Mouse (Mus musculus) midbrain, postnatal 0 days (tissue): Measurements from ENCODE around the gene Gpc6. TPM values are rescaled to one million over a fixed set of nuclear protein-coding genes. Genes with fewer than 3 reads are reported as not detected.

Experiments
- ATAC-seq: fragments of 200-750 bp; cut with Nextera tagmentation; 2 replicates; pipeline ENCODE4 v1.8.0; 2017; ENCODE audit warnings: moderate number of reproducible peaks, mild to moderate bottlenecking, moderate TSS enrichment, moderate library complexity; ENCODE audit not compliant: low FRiP score
- DNase-seq: peaks from one replicate; pipeline ENCODE4 v3.0.0-alpha.2; 2015; ENCODE audit warnings: low spot score
- H3K27ac ChIP-seq: fragments of 300-500 bp; sonication (generic); 2 replicates; pipeline ENCODE4 v1.5.1; 2014; ENCODE audit warnings: low read depth, mild to moderate bottlenecking, low read length, mixed read lengths
- H3K27me3 ChIP-seq: fragments of 300-500 bp; sonication (generic); 2 replicates; pipeline ENCODE4 v1.6.1; 2014; ENCODE audit warnings: low read length, control low read depth, mixed read lengths; ENCODE audit not compliant: insufficient read depth
- H3K36me3 ChIP-seq: fragments of 300-500 bp; sonication (generic); 2 replicates; pipeline ENCODE4 v1.6.1; 2014; ENCODE audit warnings: low read length, control low read depth, mixed read lengths; ENCODE audit not compliant: insufficient read depth
- H3K4me1 ChIP-seq: fragments of 300-500 bp; sonication (generic); 2 replicates; pipeline ENCODE4 v1.6.1; 2014; ENCODE audit warnings: mild to moderate bottlenecking, control low read depth, antibody characterized with exemption, low read length, mixed read lengths; ENCODE audit not compliant: insufficient read depth
- H3K4me2 ChIP-seq: fragments of 300-500 bp; sonication (generic); 2 replicates; pipeline ENCODE4 v1.6.1; 2014; ENCODE audit warnings: low read depth, mild to moderate bottlenecking, low read length, mixed read lengths; ENCODE audit not compliant: poor library complexity, severe bottlenecking
- H3K4me3 ChIP-seq: fragments of 300-500 bp; sonication (generic); 2 replicates; pipeline ENCODE4 v1.5.1; 2014; ENCODE audit warnings: low read depth, mild to moderate bottlenecking, low read length, moderate library complexity
- H3K9ac ChIP-seq: fragments of 300-500 bp; sonication (generic); replicated peaks from 2 replicates; pipeline ENCODE4 v1.6.1; 2014; ENCODE audit warnings: mild to moderate bottlenecking, low read length, moderate library complexity, mixed read lengths; ENCODE audit not compliant: poor library complexity, severe bottlenecking
- H3K9me3 ChIP-seq: fragments of 300-500 bp; sonication (generic); 2 replicates; pipeline ENCODE4 v1.6.1; 2016; ENCODE audit warnings: low read length, control low read depth
- CTCF ChIP-seq: IDR thresholded peaks from 2 replicates; pipeline ENCODE4 v1.5.1; 2016; ENCODE audit warnings: antibody characterized with exemption, mild to moderate bottlenecking
- WGBS: fragments of 180-500 bp; shearing (Covaris S2); extraction: QIAGEN DNeasy Blood & Tissue Kit; methylation state at CpG from one replicate; pipeline ENCODE4 v1.1.7; 2014; 5-methylcytosine and 5-hydroxymethylcytosine counted together
- polyA plus RNA-seq: library from polyadenylated mRNA; unstranded; fragments of >200 nt; fragmentation: Nextera tagmentation; extraction: Ambion mirVana; gene quantifications from 2 replicates; pipeline ENCODE4 v1.2.1, GENCODE M21; 2015
- total RNA-seq: library from RNA; depleted of rRNA; stranded (reverse); fragments of >200 nt; gene quantifications from 2 replicates; pipeline ENCODE4 v1.2.3, GENCODE M21; 2014

Gene Gpc6
- total and polyA plus RNA-seq, 2 experiments from 2014 or later: 19.3 to 20.3 TPM

DNA sequence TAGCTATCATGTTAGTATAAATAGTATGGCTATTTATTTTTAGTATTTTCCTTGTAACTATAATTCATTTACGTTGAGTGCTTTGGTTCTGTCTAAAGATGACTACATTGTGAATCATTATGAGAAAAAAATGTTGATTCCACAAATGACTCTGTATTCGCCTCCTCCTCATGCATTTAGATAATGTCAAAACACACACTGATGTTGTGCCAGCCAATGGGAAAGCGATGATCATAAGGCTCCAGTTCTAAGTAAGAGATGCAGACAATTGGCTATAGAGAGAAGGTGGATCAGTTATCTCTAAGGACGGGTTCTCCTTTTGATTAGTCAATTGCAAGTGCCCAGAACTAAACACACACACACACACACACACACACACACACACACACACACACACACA, 181.8 kb downstream of the Gpc6 start:
- ATAC-seq (no peak), DNase-seq (no peak)
- Histone ChIP-seq H3K27ac (no peak overlapping the region), H3K9me3 (no peaks in the 10 kb centered on the region), H3K4me1 (no peaks in the 10 kb centered on the region), H3K36me3 (no peaks in the 10 kb centered on the region), H3K9ac (no peak overlapping the region), H3K27me3 (no peaks in the 10 kb centered on the region), H3K4me2 (no peak overlapping the region), H3K4me3 (no peak overlapping the region)
- no peak for TF ChIP-seq CTCF
- WGBS: 92% methylated on average over 4 of the region's 4 CpGs

DNA sequence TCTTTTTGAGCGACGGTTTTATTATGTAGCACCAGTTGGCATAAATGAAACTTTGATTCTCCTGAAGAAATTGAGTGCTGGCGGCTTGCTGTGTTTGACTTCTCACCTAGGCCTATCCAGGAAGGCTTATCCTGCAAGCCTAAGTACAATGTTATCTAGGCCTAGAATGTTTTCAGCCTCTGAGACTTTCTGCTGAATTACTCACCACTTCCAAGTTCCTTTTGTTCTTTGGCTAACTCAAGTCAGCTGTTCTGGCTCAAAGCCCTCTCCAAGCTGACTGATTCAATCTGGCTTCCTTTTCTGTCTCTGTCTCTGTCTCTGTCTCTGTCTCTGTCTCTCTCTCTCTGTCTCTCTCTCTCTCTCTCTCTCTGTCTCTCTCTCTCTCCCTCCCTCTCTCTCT, 188.0 kb downstream of the Gpc6 start:
- Histone ChIP-seq H3K27ac (no peak overlapping the region), H3K4me2 (no peak overlapping the region), H3K9me3 (no peaks in the 10 kb centered on the region), H3K27me3 (no peaks in the 10 kb centered on the region), H3K9ac (no peak overlapping the region), H3K4me3 (no peak overlapping the region), H3K36me3 (no peaks in the 10 kb centered on the region), H3K4me1 (no peaks in the 10 kb centered on the region)
- DNase-seq (no peak), ATAC-seq (no peak)
- WGBS: 92% methylated on average over 3 of the region's 3 CpGs
- TF ChIP-seq CTCF: no peak

DNA sequence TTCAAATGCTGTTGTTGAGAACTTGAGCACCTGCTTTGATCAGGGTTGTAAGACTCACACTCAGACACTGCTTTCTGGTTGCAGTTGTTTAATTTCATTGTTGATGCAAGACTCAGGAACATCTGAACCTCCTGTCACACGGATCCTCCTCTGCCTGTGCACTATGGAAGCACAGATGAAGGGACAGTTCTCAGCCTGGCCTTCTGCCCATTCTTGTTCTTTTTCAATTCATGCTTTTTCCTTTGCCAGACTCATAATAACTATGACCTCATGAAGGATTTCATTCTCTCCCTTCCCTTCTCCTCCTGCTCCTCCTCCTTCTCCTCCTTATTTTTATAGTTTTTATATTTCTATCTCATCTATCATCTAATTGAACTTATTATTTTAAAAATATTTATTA, 196.9 kb downstream of the Gpc6 start:
- Histone ChIP-seq H3K4me3 (no peak overlapping the region), H3K4me2 (no peak overlapping the region), H3K9ac (no peak overlapping the region), H3K9me3 (no peaks in the 10 kb centered on the region), H3K27ac (no peak overlapping the region), H3K27me3 (no peaks in the 10 kb centered on the region), H3K4me1 (no peaks in the 10 kb centered on the region), H3K36me3 (no peaks in the 10 kb centered on the region)
- no peak for TF ChIP-seq CTCF
- DNase-seq (peak; percentile 17), ATAC-seq (no peak)
- 23% methylated on average over 1 of the region's 1 CpGs for WGBS

DNA sequence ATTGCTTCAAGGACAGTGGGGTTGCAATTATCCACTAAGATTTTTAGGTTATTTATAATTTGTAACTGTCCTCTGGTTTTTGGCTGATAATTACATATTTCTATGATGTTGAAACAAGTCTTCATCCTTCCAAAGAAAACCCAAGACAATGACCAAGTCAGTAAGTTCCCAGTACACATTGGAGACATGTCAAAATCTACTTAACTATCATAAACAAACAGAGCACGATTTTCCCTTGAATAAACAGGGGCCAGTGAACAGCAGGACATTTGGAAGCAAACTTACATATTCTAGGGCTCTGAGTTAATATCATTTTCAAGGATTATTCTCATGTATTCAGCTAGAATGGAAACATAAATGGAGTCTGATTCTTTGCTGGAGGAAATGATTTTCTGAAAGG, 205.2 kb downstream of the Gpc6 start:
- ATAC-seq (no peak), DNase-seq (no peak)
- Histone ChIP-seq H3K4me3 (no peak overlapping the region), H3K4me1 (no peaks in the 10 kb centered on the region), H3K4me2 (no peak overlapping the region), H3K27ac (no peak overlapping the region), H3K9ac (no peak overlapping the region), H3K9me3 (no peaks in the 10 kb centered on the region), H3K27me3 (no peaks in the 10 kb centered on the region), H3K36me3 (no peaks in the 10 kb centered on the region)
- TF ChIP-seq CTCF: no peak
- 56% methylated on average over 1 of the region's 1 CpGs for WGBS

DNA sequence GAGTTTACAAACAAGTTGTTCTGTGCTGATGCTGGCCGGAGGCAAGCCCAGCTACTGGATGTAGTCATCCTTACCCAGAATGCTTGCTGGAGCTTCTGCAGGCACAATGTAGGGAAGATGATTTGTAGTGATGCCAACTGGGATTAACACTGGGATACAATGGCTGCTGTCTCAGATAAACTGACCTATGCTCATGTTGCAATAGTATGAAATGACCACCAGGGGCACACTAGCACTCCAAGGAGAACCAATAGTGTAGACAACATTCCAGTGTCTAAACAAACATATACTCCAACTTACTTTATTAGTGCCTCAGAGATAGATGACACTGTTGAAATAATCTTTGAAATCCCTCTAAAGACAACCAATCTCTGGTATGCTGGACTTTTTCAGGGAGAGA, 206.2 kb downstream of the Gpc6 start:
- H3K4me2 ChIP-seq: no peak overlapping the region
- no peak for DNase-seq
- TF ChIP-seq CTCF: peak; percentile 40; the same call in 1 of the 2 replicates
- no peaks in the 10 kb centered on the region for H3K36me3 ChIP-seq
- no peak overlapping the region for H3K4me3 ChIP-seq
- no peaks in the 10 kb centered on the region for H3K9me3 ChIP-seq
- H3K9ac ChIP-seq: no peak overlapping the region
- no peaks in the 10 kb centered on the region for H3K4me1 ChIP-seq
- no peaks in the 10 kb centered on the region for H3K27me3 ChIP-seq
- 86% methylated on average over 1 of the region's 1 CpGs for WGBS
- ATAC-seq: no peak
- no peak overlapping the region for H3K27ac ChIP-seq

DNA sequence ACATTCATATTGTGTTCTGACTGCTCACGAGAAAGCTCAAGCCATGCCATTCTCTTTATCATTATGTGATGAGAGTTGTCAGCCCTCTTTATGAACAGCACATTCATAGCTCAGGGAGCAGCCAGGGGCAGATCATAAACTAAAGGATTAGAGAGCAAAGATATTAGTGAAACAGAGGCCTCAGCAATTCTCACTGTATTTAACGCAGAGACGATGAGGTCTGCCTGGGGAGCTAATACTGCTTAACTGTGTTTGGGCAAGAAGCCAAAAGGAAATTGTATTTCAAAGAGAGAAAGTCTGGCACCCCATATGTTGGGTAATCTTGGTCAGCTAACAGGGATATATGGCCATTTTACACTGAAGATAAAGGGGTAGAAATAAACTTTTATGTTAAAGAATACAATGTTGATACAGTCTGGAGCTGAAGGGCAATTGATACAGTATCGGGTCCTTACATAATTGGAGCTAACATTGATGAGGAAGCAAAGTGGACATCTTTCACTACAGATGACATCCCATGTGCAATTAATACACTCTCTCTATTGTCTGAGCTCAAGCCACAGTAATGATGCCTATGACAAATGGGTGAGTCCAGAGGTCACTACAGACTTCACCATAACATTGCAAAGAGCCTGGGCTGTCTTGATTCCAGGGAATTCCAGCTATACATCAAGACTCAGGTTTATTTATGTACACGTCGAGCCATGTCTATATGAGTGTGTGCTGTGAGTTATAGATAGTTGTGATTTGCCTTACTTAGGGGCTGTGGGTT, 216.1 kb downstream of the Gpc6 start:
- Histone ChIP-seq H3K27me3 (no peaks in the 10 kb centered on the region), H3K4me1 (no peaks in the 10 kb centered on the region), H3K4me2 (no peak overlapping the region), H3K36me3 (no peaks in the 10 kb centered on the region), H3K27ac (no peak overlapping the region), H3K4me3 (no peak overlapping the region), H3K9ac (no peak overlapping the region), H3K9me3 (no peaks in the 10 kb centered on the region)
- peak; percentile 72 for DNase-seq
- TF ChIP-seq CTCF: no peak
- 59% methylated on average over 6 of the region's 6 CpGs for WGBS
- ATAC-seq: no peak
